Mouse (Mus musculus): ENCODE results near the gene Inip. TPM values are rescaled to one million over a fixed set of nuclear protein-coding genes. Genes with fewer than 3 reads are reported as not detected.
"Not testable (repeated sequence)": the region's sequence is repeated elsewhere in the genome, so short reads cannot be mapped to it uniquely, and the experiment has no call there.

Inip gene
- polyA plus RNA-seq, 1 experiment from 2014 or later = 40.2 TPM

GRCm38 (mm10) chr4:59802107-59802506, 718 bp upstream of the Inip start:
- H3K36me3 ChIP-seq (ENCODE audit: insufficient read depth, low read length) = no peaks in the 10 kb centered on the region
- H3K9ac ChIP-seq (ENCODE audit: low read depth, low read length) = no peak overlapping the region
- no peak overlapping the region for H3K4me3 ChIP-seq (replicated peaks; ENCODE audit: low read depth, low read length)
- DNase-seq (ENCODE audit: low spot score) (no peak), ATAC-seq (replicated peaks; ENCODE audit: low FRiP score, low read depth) (no peak)
- H3K9me3 ChIP-seq (replicated peaks; ENCODE audit: low read length) = no peaks in the 10 kb centered on the region
- H3K4me1 ChIP-seq (replicated peaks; ENCODE audit: insufficient read depth, low read length) = peaks cover 2% of the 10 kb centered on the region; the same call in 1 of the 2 replicates
- H3K4me2 ChIP-seq (ENCODE audit: low read length) = no peak overlapping the region
- H3K27me3 ChIP-seq (ENCODE audit: insufficient read depth, low read length) = no peaks in the 10 kb centered on the region
- WGBS = 84% methylated on average over 6 of the region's 6 CpGs
- H3K27ac ChIP-seq = no peak overlapping the region
- TF ChIP-seq CTCF (IDR thresholded peaks at IDR 0.05; ENCODE audit: low read depth) = no peak

GRCm38 (mm10) chr4:59800181-59800580, 1.2 kb downstream of the Inip start:
- H3K4me3 ChIP-seq (replicated peaks; ENCODE audit: low read depth, low read length) = no peak overlapping the region
- no peaks in the 10 kb centered on the region; the same call in 1 of the 2 replicates for H3K4me1 ChIP-seq (replicated peaks; ENCODE audit: insufficient read depth, low read length)
- H3K27ac ChIP-seq = no peak overlapping the region
- WGBS = 84% methylated on average over 5 of the region's 5 CpGs
- H3K27me3 ChIP-seq (ENCODE audit: insufficient read depth, low read length) = no peaks in the 10 kb centered on the region
- TF ChIP-seq CTCF (IDR thresholded peaks at IDR 0.05; ENCODE audit: low read depth) = no peak
- no peak for DNase-seq (ENCODE audit: low spot score)
- H3K36me3 ChIP-seq (ENCODE audit: insufficient read depth, low read length) = no peaks in the 10 kb centered on the region
- H3K9ac ChIP-seq (ENCODE audit: low read depth, low read length) = no peak overlapping the region
- no peak overlapping the region for H3K4me2 ChIP-seq (ENCODE audit: low read length)
- ATAC-seq (replicated peaks; ENCODE audit: low FRiP score, low read depth) = no peak
- H3K9me3 ChIP-seq (replicated peaks; ENCODE audit: low read length) = no peaks in the 10 kb centered on the region

- H3K27me3 ChIP-seq (ENCODE audit: insufficient read depth, low read length) = no peaks in the 10 kb centered on the region
- DNase-seq (ENCODE audit: low spot score) (no peak), ATAC-seq (replicated peaks; ENCODE audit: low FRiP score, low read depth) (no peak)
- no peaks in the 10 kb centered on the region for H3K36me3 ChIP-seq (ENCODE audit: insufficient read depth, low read length)
- H3K9ac ChIP-seq (ENCODE audit: low read depth, low read length) = no peak overlapping the region
- WGBS = 81% methylated on average over 2 of the region's 2 CpGs
- H3K4me3 ChIP-seq (replicated peaks; ENCODE audit: low read depth, low read length) = no peak overlapping the region
- no peaks in the 10 kb centered on the region for H3K4me1 ChIP-seq (replicated peaks; ENCODE audit: insufficient read depth, low read length)
- H3K4me2 ChIP-seq (ENCODE audit: low read length) = no peak overlapping the region
- no peaks in the 10 kb centered on the region for H3K9me3 ChIP-seq (replicated peaks; ENCODE audit: low read length)
- TF ChIP-seq CTCF (IDR thresholded peaks at IDR 0.05; ENCODE audit: low read depth) = no peak
- H3K27ac ChIP-seq = no peak overlapping the region
Observed at GRCm38 (mm10) chr4:59795788-59796455, 5.5 kb downstream of the Inip start.

- H3K4me2 ChIP-seq (ENCODE audit: low read length) = no peak overlapping the region
- no peaks in the 10 kb centered on the region for H3K4me1 ChIP-seq (replicated peaks; ENCODE audit: insufficient read depth, low read length)
- no peaks in the 10 kb centered on the region for H3K27me3 ChIP-seq (ENCODE audit: insufficient read depth, low read length)
- ATAC-seq (replicated peaks; ENCODE audit: low FRiP score, low read depth) (no peak), DNase-seq (ENCODE audit: low spot score) (no peak)
- no peak overlapping the region for H3K4me3 ChIP-seq (replicated peaks; ENCODE audit: low read depth, low read length)
- 66% methylated on average over 2 of the region's 2 CpGs for WGBS
- no peaks in the 10 kb centered on the region for H3K36me3 ChIP-seq (ENCODE audit: insufficient read depth, low read length)
- H3K27ac ChIP-seq = no peak overlapping the region
- TF ChIP-seq CTCF (IDR thresholded peaks at IDR 0.05; ENCODE audit: low read depth) = no peak
- no peaks in the 10 kb centered on the region for H3K9me3 ChIP-seq (replicated peaks; ENCODE audit: low read length)
- H3K9ac ChIP-seq (ENCODE audit: low read depth, low read length) = no peak overlapping the region
Observed at GRCm38 (mm10) chr4:59794116-59794515, 7.3 kb downstream of the Inip start.

GRCm38 (mm10) chr4:59793626-59794025, 7.8 kb downstream of the Inip start:
- not testable (repeated sequence) for H3K27me3 ChIP-seq (ENCODE audit: insufficient read depth, low read length); H3K9ac ChIP-seq (ENCODE audit: low read depth, low read length); H3K4me3 ChIP-seq (replicated peaks; ENCODE audit: low read depth, low read length); DNase-seq (ENCODE audit: low spot score); H3K9me3 ChIP-seq (replicated peaks; ENCODE audit: low read length); ATAC-seq (replicated peaks; ENCODE audit: low FRiP score, low read depth); H3K27ac ChIP-seq; H3K4me1 ChIP-seq (replicated peaks; ENCODE audit: insufficient read depth, low read length); H3K36me3 ChIP-seq (ENCODE audit: insufficient read depth, low read length); H3K4me2 ChIP-seq (ENCODE audit: low read length)
- 80% methylated on average over 2 of the region's 2 CpGs for WGBS
- TF ChIP-seq CTCF (IDR thresholded peaks at IDR 0.05; ENCODE audit: low read depth) = peak; percentile 20; the same call in 1 of the 2 replicates

GRCm38 (mm10) chr4:59789015-59789414, 12.4 kb downstream of the Inip start:
- Histone ChIP-seq H3K36me3 (ENCODE audit: insufficient read depth, low read length) (no peaks in the 10 kb centered on the region), H3K9ac (ENCODE audit: low read depth, low read length) (no peak overlapping the region), H3K27me3 (ENCODE audit: insufficient read depth, low read length) (no peaks in the 10 kb centered on the region), H3K4me1 (replicated peaks; ENCODE audit: insufficient read depth, low read length) (no peaks in the 10 kb centered on the region), H3K9me3 (replicated peaks; ENCODE audit: low read length) (no peaks in the 10 kb centered on the region), H3K27ac (no peak overlapping the region), H3K4me3 (replicated peaks; ENCODE audit: low read depth, low read length) (no peak overlapping the region), H3K4me2 (ENCODE audit: low read length) (no peak overlapping the region)
- no peak for DNase-seq (ENCODE audit: low spot score)
- ATAC-seq (replicated peaks; ENCODE audit: low FRiP score, low read depth) = no peak
- TF ChIP-seq CTCF (IDR thresholded peaks at IDR 0.05; ENCODE audit: low read depth) = no peak

GRCm38 (mm10) chr4:59787126-59787525, 14.3 kb downstream of the Inip start:
- 65% methylated on average over 6 of the region's 6 CpGs for WGBS
- H3K4me1 ChIP-seq (replicated peaks; ENCODE audit: insufficient read depth, low read length) = 0 out of 2 replicates have a peak, but pooled peaks cover 4% of the 10 kb centered on the region

More at GRCm38 (mm10) chr4:59787126-59787525, 14.3 kb downstream of the Inip start:
- ATAC-seq (replicated peaks; ENCODE audit: low FRiP score, low read depth) = no peak
- Histone ChIP-seq H3K36me3 (ENCODE audit: insufficient read depth, low read length) (no peaks in the 10 kb centered on the region), H3K27ac (no peak overlapping the region), H3K9me3 (replicated peaks; ENCODE audit: low read length) (no peaks in the 10 kb centered on the region), H3K4me3 (replicated peaks; ENCODE audit: low read depth, low read length) (no peak overlapping the region), H3K4me2 (ENCODE audit: low read length) (no peak overlapping the region), H3K27me3 (ENCODE audit: insufficient read depth, low read length) (no peaks in the 10 kb centered on the region), H3K9ac (ENCODE audit: low read depth, low read length) (no peak overlapping the region)
- DNase-seq (ENCODE audit: low spot score) = no peak
- TF ChIP-seq CTCF (IDR thresholded peaks at IDR 0.05; ENCODE audit: low read depth) = no peak
